Mouse (Mus musculus) hindbrain, embryonic 11.5 days (tissue): Measurements from ENCODE around the gene Tent2. TPM values are rescaled to one million over a fixed set of nuclear protein-coding genes. Genes with fewer than 3 reads are reported as not detected.
A peak's percentile ranks its signal among the peaks of the same experiment; 100 is the strongest.

Source experiments
- ATAC-seq: fragments of 200-750 bp; cut with Nextera tagmentation; 2 replicates; pipeline ENCODE4 v1.8.0; 2017; ENCODE audit warnings: mild to moderate bottlenecking, moderate TSS enrichment, moderate library complexity; ENCODE audit not compliant: low FRiP score
- DNase-seq: peaks from one replicate; pipeline ENCODE4 v3.0.0-alpha.2; 2015; ENCODE audit warnings: low spot score
- H3K27ac ChIP-seq: fragments of 300-500 bp; sonication (generic); 2 replicates; pipeline ENCODE4 v1.5.1; 2014; ENCODE audit warnings: mild to moderate bottlenecking, low read depth, low read length
- H3K27me3 ChIP-seq: fragments of 300-500 bp; sonication (generic); 2 replicates; pipeline ENCODE4 v1.6.1; 2014; ENCODE audit warnings: mild to moderate bottlenecking, low read length, moderate library complexity, mixed read lengths; ENCODE audit not compliant: control insufficient read depth, insufficient read depth
- H3K36me3 ChIP-seq: fragments of 300-500 bp; sonication (generic); 2 replicates; pipeline ENCODE4 v1.6.1; 2014; ENCODE audit warnings: mild to moderate bottlenecking, low read length, moderate library complexity, mixed read lengths; ENCODE audit not compliant: control insufficient read depth, insufficient read depth
- H3K4me1 ChIP-seq: fragments of 300-500 bp; sonication (generic); replicated peaks from 2 replicates; pipeline ENCODE4 v1.6.1; 2014; ENCODE audit warnings: low read length, mixed read lengths; ENCODE audit not compliant: control insufficient read depth, insufficient read depth
- H3K4me2 ChIP-seq: fragments of 300-500 bp; sonication (generic); replicated peaks from 2 replicates; pipeline ENCODE4 v1.6.1; 2014; ENCODE audit warnings: mild to moderate bottlenecking, low read depth, low read length
- H3K4me3 ChIP-seq: fragments of 300-500 bp; sonication (generic); 2 replicates; pipeline ENCODE4 v1.5.1; 2014; ENCODE audit warnings: low read depth, low read length
- H3K9ac ChIP-seq: fragments of 300-500 bp; sonication (generic); 2 replicates; pipeline ENCODE4 v1.6.1; 2014; ENCODE audit warnings: low read depth, low read length
- H3K9me3 ChIP-seq: fragments of 300-500 bp; sonication (generic); 2 replicates; pipeline ENCODE4 v1.6.1; 2016; ENCODE audit warnings: low read length; ENCODE audit not compliant: control insufficient read depth
- WGBS: fragments of 180-500 bp; shearing (Covaris S2); extraction: QIAGEN DNeasy Blood & Tissue Kit; methylation state at CpG from one replicate; pipeline ENCODE4 v1.1.7; 2014; 5-methylcytosine and 5-hydroxymethylcytosine counted together
- polyA plus RNA-seq: library from polyadenylated mRNA; unstranded; fragments of >200 nt; fragmentation: Nextera tagmentation; extraction: Ambion mirVana; gene quantifications from 2 replicates; pipeline ENCODE4 v1.2.1, GENCODE M21; 2014

The Tent2 gene
- polyA plus RNA-seq, 1 experiment from 2014 or later, result 81.0 TPM

DNA sequence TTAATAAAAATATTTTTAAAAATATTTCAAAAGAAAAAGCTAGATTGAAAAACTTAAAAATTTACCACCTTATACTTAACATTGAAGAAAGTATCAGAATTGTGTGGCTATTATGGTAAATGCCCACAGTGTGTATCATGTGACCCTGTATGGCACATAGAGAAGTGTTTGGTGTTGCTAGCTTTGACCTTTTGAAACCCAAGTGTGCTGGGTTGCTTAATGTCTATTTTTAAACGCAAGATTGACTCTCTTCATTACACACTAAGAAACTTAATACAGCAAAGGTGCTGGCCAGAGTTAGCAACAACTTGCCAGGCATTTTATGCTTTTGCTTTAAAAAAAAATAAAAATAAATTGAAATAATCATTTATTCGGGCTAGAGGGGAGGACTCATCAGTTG, 56.7 kb downstream of the Tent2 start:
- Histone ChIP-seq H3K4me3 (no peak overlapping the region), H3K27me3 (no peaks in the 10 kb centered on the region), H3K4me2 (no peak overlapping the region), H3K36me3 (no peaks in the 10 kb centered on the region), H3K9me3 (no peaks in the 10 kb centered on the region), H3K27ac (no peak overlapping the region), H3K9ac (no peak overlapping the region), H3K4me1 (no peaks in the 10 kb centered on the region)
- 80% methylated on average over 2 of the region's 2 CpGs for WGBS
- no peak for ATAC-seq
- no peak for DNase-seq

GRCm38 (mm10) chr13:93130674-93131073, 61.5 kb downstream of the Tent2 start:
- Histone ChIP-seq H3K4me2 (no peak overlapping the region), H3K4me3 (no peak overlapping the region), H3K9me3 (no peaks in the 10 kb centered on the region), H3K4me1 (no peaks in the 10 kb centered on the region), H3K27me3 (no peaks in the 10 kb centered on the region), H3K36me3 (no peaks in the 10 kb centered on the region), H3K9ac (no peak overlapping the region), H3K27ac (no peak overlapping the region)
- no peak for ATAC-seq
- 80% methylated on average over 3 of the region's 3 CpGs for WGBS
- DNase-seq, result no peak

DNA sequence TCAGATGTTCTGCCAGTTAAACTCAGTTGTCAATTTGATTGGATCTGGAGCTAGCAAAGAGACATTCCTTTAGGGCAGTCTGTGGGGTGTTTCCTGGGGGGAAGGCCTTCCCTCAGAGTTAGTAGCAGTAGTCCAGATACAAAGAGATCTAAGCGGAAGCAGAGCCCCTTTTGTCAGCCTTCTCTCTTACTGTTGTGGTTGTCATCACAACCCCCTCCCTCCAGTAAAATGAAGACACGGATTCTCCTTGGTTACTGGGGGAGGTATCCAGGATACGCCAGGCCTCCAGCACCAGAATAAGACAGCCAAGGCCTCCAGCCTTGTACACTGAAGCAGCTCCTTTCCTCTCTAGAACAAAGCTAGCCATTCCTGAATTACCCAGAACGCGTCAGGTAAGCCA, 63.2 kb downstream of the Tent2 start:
- 0 out of 2 replicates have a peak, but pooled peaks have one; percentile 35 for ATAC-seq

GRCm38 (mm10) chr13:93128111-93128860, 63.9 kb downstream of the Tent2 start:
- no peaks in the 10 kb centered on the region for H3K9me3 ChIP-seq
- H3K4me3 ChIP-seq, result no peak overlapping the region
- H3K36me3 ChIP-seq, result no peaks in the 10 kb centered on the region
- ATAC-seq (no peak), DNase-seq (no peak)
- WGBS, result 64% methylated on average over 8 of the region's 8 CpGs
- H3K4me2 ChIP-seq, result no peak overlapping the region
- no peaks in the 10 kb centered on the region for H3K27me3 ChIP-seq
- H3K4me1 ChIP-seq, result no peaks in the 10 kb centered on the region
- no peak overlapping the region; the same call in 1 of the 2 replicates for H3K27ac ChIP-seq
- no peak overlapping the region for H3K9ac ChIP-seq

More for the DNA sequence above, 63.2 kb downstream of the Tent2 start:
- DNase-seq, result peak; percentile 40
- Histone ChIP-seq H3K4me2 (no peak overlapping the region), H3K27me3 (no peaks in the 10 kb centered on the region), H3K27ac (no peak overlapping the region), H3K4me1 (no peaks in the 10 kb centered on the region), H3K4me3 (no peak overlapping the region), H3K9me3 (no peaks in the 10 kb centered on the region), H3K36me3 (no peaks in the 10 kb centered on the region), H3K9ac (no peak overlapping the region)
- 52% methylated on average over 5 of the region's 5 CpGs for WGBS

DNA sequence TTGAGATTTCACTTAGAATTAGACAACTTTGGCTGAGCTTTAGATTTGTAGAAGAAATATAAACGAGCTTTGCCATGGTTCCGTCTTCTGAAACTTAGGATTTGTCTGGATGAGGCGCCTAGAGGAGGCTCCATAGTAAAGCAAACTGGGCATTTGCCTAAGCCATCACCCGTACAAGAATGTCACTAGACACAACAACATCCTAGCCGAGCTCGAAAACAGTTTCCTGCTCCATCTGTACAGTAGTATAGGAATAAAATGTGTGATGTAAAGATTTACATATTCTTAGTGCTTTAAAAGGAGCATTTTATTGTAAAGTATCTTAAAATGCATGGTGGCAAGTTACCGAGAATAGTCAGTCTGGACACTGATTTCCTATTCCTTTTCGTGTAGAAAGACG, 69.9 kb downstream of the Tent2 start:
- Histone ChIP-seq H3K4me2 (no peak overlapping the region), H3K4me1 (no peaks in the 10 kb centered on the region), H3K4me3 (no peak overlapping the region), H3K9ac (no peak overlapping the region), H3K9me3 (no peaks in the 10 kb centered on the region), H3K27me3 (no peaks in the 10 kb centered on the region), H3K36me3 (no peaks in the 10 kb centered on the region), H3K27ac (no peak overlapping the region)
- no peak for ATAC-seq
- 92% methylated on average over 9 of the region's 9 CpGs for WGBS
- DNase-seq, result no peak

- 75% methylated on average over 7 of the region's 7 CpGs for WGBS
- Histone ChIP-seq H3K4me2 (no peak overlapping the region), H3K4me1 (no peaks in the 10 kb centered on the region), H3K36me3 (no peaks in the 10 kb centered on the region), H3K27me3 (no peaks in the 10 kb centered on the region), H3K9ac (no peak overlapping the region), H3K27ac (no peak overlapping the region), H3K4me3 (no peak overlapping the region), H3K9me3 (no peaks in the 10 kb centered on the region)
- DNase-seq (no peak), ATAC-seq (no peak)
These were observed 74.9 kb downstream of the Tent2 start for GRCm38 (mm10) chr13:93117241-93117640.

DNA sequence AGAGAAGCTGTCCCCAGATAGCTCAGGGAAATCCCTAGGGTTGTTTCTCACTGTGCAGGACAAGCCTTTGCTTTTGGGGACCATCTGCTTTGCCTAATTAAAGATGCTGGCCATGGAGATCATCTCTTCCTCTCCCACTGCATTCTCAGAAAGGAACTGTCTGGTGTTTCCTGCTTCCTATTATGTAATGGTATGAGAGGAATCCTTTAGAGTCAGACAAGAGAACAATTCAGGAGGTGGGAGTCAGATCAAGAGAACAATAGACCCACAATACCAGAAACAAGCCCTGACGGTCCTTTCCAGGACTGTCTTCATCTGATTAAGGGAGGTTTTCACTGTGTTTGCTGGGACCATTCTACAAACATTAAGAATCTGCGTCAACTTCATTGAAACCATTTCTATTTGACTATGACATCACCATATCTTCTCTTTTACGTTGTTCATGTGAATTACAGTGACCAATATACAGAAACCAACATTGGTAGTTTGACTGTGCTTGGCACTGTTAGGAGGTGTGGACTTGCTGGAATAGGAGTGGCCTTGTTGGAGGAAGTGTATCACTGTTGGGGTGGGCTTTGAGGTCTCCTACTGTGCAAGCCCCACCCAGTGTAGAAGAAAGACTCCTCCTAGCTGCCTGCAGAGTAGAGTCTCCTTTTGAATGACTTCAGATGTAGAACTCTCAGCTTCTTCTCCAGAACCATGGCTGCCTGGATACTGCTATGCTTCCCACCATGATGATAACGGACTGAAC, 89.7 kb downstream of the Tent2 start:
- WGBS, result 66% methylated on average over 4 of the region's 4 CpGs
- Histone ChIP-seq H3K27ac (no peak overlapping the region), H3K4me3 (no peak overlapping the region), H3K36me3 (no peaks in the 10 kb centered on the region), H3K4me1 (no peaks in the 10 kb centered on the region), H3K27me3 (no peaks in the 10 kb centered on the region), H3K4me2 (no peak overlapping the region), H3K9ac (no peak overlapping the region), H3K9me3 (no peaks in the 10 kb centered on the region)
- DNase-seq, result no peak
- no peak for ATAC-seq

- Histone ChIP-seq H3K27me3 (no peaks in the 10 kb centered on the region), H3K4me2 (no peak overlapping the region), H3K9me3 (no peaks in the 10 kb centered on the region), H3K4me3 (no peak overlapping the region), H3K4me1 (no peaks in the 10 kb centered on the region), H3K36me3 (no peaks in the 10 kb centered on the region), H3K27ac (no peak overlapping the region), H3K9ac (no peak overlapping the region)
- 78% methylated on average over 3 of the region's 3 CpGs for WGBS
- DNase-seq (no peak), ATAC-seq (no peak)
These were observed 93.6 kb downstream of the Tent2 start for GRCm38 (mm10) chr13:93098596-93098995.

GRCm38 (mm10) chr13:93096643-93097042, 95.5 kb downstream of the Tent2 start:
- ATAC-seq, result no peak
- no peak overlapping the region for H3K4me3 ChIP-seq
- no peaks in the 10 kb centered on the region for H3K27me3 ChIP-seq
- no peaks in the 10 kb centered on the region for H3K4me1 ChIP-seq
- H3K9ac ChIP-seq, result no peak overlapping the region
- H3K27ac ChIP-seq, result no peak overlapping the region
- no peak for DNase-seq
- H3K36me3 ChIP-seq, result no peaks in the 10 kb centered on the region
- no peak overlapping the region for H3K4me2 ChIP-seq
- no peaks in the 10 kb centered on the region for H3K9me3 ChIP-seq
- WGBS, result 93% methylated on average over 6 of the region's 6 CpGs
